Mouse (Mus musculus) intestine, postnatal 0 days (tissue): ENCODE results near the gene Itga8. TPM values are rescaled to one million over a fixed set of nuclear protein-coding genes. Genes with fewer than 3 reads are reported as not detected.

ENCODE experiments used
- ATAC-seq: fragments of 200-750 bp; cut with Nextera tagmentation; 2 replicates; pipeline ENCODE4 v1.8.0; 2017; ENCODE audit warnings: mild to moderate bottlenecking, moderate TSS enrichment, moderate library complexity
- H3K27ac ChIP-seq: fragments of 300-500 bp; sonication (generic); 2 replicates; pipeline ENCODE4 v1.5.1; 2014; ENCODE audit warnings: mild to moderate bottlenecking, low read depth, low read length, moderate library complexity
- H3K27me3 ChIP-seq: fragments of 300-500 bp; sonication (generic); replicated peaks from 2 replicates; pipeline ENCODE4 v1.6.1; 2014; ENCODE audit warnings: low read length, mixed read lengths; ENCODE audit not compliant: control insufficient read depth, insufficient read depth
- H3K36me3 ChIP-seq: fragments of 300-500 bp; sonication (generic); 2 replicates; pipeline ENCODE4 v1.6.1; 2014; ENCODE audit warnings: mild to moderate bottlenecking, moderate library complexity; ENCODE audit not compliant: control insufficient read depth, insufficient read depth
- H3K4me1 ChIP-seq: fragments of 300-500 bp; sonication (generic); replicated peaks from 2 replicates; pipeline ENCODE4 v1.6.1; 2014; ENCODE audit warnings: antibody characterized with exemption, low read length, mixed read lengths; ENCODE audit not compliant: control insufficient read depth, insufficient read depth
- H3K4me2 ChIP-seq: fragments of 300-500 bp; sonication (generic); replicated peaks from 2 replicates; pipeline ENCODE4 v1.6.1; 2014; ENCODE audit warnings: low read depth, mild to moderate bottlenecking, moderate library complexity
- H3K4me3 ChIP-seq: fragments of 300-500 bp; sonication (generic); 2 replicates; pipeline ENCODE4 v1.5.1; 2014; ENCODE audit warnings: low read depth, low read length
- H3K9ac ChIP-seq: fragments of 300-500 bp; sonication (generic); 2 replicates; pipeline ENCODE4 v1.6.1; 2014; ENCODE audit warnings: mild to moderate bottlenecking, low read depth, low read length
- H3K9me3 ChIP-seq: fragments of 300-500 bp; sonication (generic); 2 replicates; pipeline ENCODE4 v1.6.1; 2016; ENCODE audit warnings: mixed run types; ENCODE audit not compliant: control insufficient read depth
- CTCF ChIP-seq: sonication (generic); IDR thresholded peaks from 2 replicates; pipeline ENCODE4 v1.5.1; 2016; ENCODE audit warnings: low read depth, mild to moderate bottlenecking, control low read depth, antibody characterized with exemption, moderate library complexity
- WGBS: fragments of 180-500 bp; shearing (Covaris S2); extraction: QIAGEN DNeasy Blood & Tissue Kit; methylation state at CpG from one replicate; pipeline ENCODE4 v1.1.7; 2014; 5-methylcytosine and 5-hydroxymethylcytosine counted together
- polyA plus RNA-seq: library from polyadenylated mRNA; unstranded; fragments of >200 nt; fragmentation: Nextera tagmentation; extraction: Ambion mirVana; gene quantifications from 2 replicates; pipeline ENCODE4 v1.2.1, GENCODE M21; 2015

Gene Itga8
- polyA plus RNA-seq, 1 experiment from 2014 or later: 5.2 TPM

- H3K36me3 ChIP-seq: no peaks in the 10 kb centered on the region
- H3K27ac ChIP-seq: no peak overlapping the region
- no peak overlapping the region for H3K4me2 ChIP-seq
- no peak overlapping the region for H3K9ac ChIP-seq
- no peaks in the 10 kb centered on the region for H3K27me3 ChIP-seq
- H3K4me1 ChIP-seq: no peaks in the 10 kb centered on the region
- no peak for ATAC-seq
- H3K9me3 ChIP-seq: no peaks in the 10 kb centered on the region
- no peak for TF ChIP-seq CTCF
- no peak overlapping the region for H3K4me3 ChIP-seq
- WGBS: 85% methylated on average over 2 of the region's 2 CpGs
Observed at GRCm38 (mm10) chr2:12255901-12256300, 45.8 kb downstream of the Itga8 start.

GRCm38 (mm10) chr2:12235345-12235744 is 66.4 kb downstream of the Itga8 start:
- TF ChIP-seq CTCF: no peak
- Histone ChIP-seq H3K27ac (no peak overlapping the region), H3K4me3 (no peak overlapping the region), H3K9me3 (no peaks in the 10 kb centered on the region), H3K9ac (no peak overlapping the region), H3K4me2 (no peak overlapping the region), H3K4me1 (no peaks in the 10 kb centered on the region), H3K27me3 (no peaks in the 10 kb centered on the region), H3K36me3 (no peaks in the 10 kb centered on the region)
- no peak for ATAC-seq
- WGBS: 84% methylated on average over 3 of the region's 3 CpGs

GRCm38 (mm10) chr2:12229721-12230120 is 72.0 kb downstream of the Itga8 start:
- TF ChIP-seq CTCF: no peak
- H3K36me3 ChIP-seq: no peaks in the 10 kb centered on the region
- no peaks in the 10 kb centered on the region for H3K27me3 ChIP-seq
- 71% methylated on average over 2 of the region's 2 CpGs for WGBS
- no peaks in the 10 kb centered on the region for H3K4me1 ChIP-seq
- no peak overlapping the region for H3K27ac ChIP-seq
- no peak overlapping the region for H3K4me3 ChIP-seq
- no peak for ATAC-seq
- H3K9ac ChIP-seq: no peak overlapping the region
- no peaks in the 10 kb centered on the region for H3K9me3 ChIP-seq
- H3K4me2 ChIP-seq: no peak overlapping the region

GRCm38 (mm10) chr2:12228335-12228734 is 73.4 kb downstream of the Itga8 start:
- WGBS: 75% methylated on average over 3 of the region's 3 CpGs
- H3K9ac ChIP-seq: no peak overlapping the region
- no peak for ATAC-seq
- no peaks in the 10 kb centered on the region for H3K4me1 ChIP-seq
- H3K4me2 ChIP-seq: no peak overlapping the region
- H3K4me3 ChIP-seq: no peak overlapping the region
- H3K27ac ChIP-seq: no peak overlapping the region
- TF ChIP-seq CTCF: no peak
- H3K9me3 ChIP-seq: no peaks in the 10 kb centered on the region
- H3K36me3 ChIP-seq: no peaks in the 10 kb centered on the region
- no peaks in the 10 kb centered on the region for H3K27me3 ChIP-seq

GRCm38 (mm10) chr2:12227243-12227642 is 74.5 kb downstream of the Itga8 start:
- no peak overlapping the region for H3K4me2 ChIP-seq
- H3K9me3 ChIP-seq: no peaks in the 10 kb centered on the region
- no peak overlapping the region for H3K9ac ChIP-seq
- H3K4me1 ChIP-seq: no peaks in the 10 kb centered on the region
- no peak overlapping the region for H3K4me3 ChIP-seq
- H3K27me3 ChIP-seq: no peaks in the 10 kb centered on the region
- 38% methylated on average over 2 of the region's 2 CpGs for WGBS
- no peak for TF ChIP-seq CTCF
- ATAC-seq: no peak
- H3K36me3 ChIP-seq: no peaks in the 10 kb centered on the region
- no peak overlapping the region for H3K27ac ChIP-seq

GRCm38 (mm10) chr2:12226367-12226766 is 75.4 kb downstream of the Itga8 start:
- no peak overlapping the region for H3K4me2 ChIP-seq
- H3K4me1 ChIP-seq: no peaks in the 10 kb centered on the region
- H3K9ac ChIP-seq: no peak overlapping the region
- H3K27ac ChIP-seq: no peak overlapping the region
- no peak overlapping the region for H3K4me3 ChIP-seq
- 76% methylated on average over 1 of the region's 1 CpGs for WGBS
- H3K9me3 ChIP-seq: no peaks in the 10 kb centered on the region
- H3K27me3 ChIP-seq: no peaks in the 10 kb centered on the region
- no peak for TF ChIP-seq CTCF
- ATAC-seq: no peak
- H3K36me3 ChIP-seq: no peaks in the 10 kb centered on the region

- H3K36me3 ChIP-seq: no peaks in the 10 kb centered on the region
- TF ChIP-seq CTCF: no peak
- H3K27me3 ChIP-seq: no peaks in the 10 kb centered on the region
- no peak overlapping the region for H3K27ac ChIP-seq
- H3K9ac ChIP-seq: no peak overlapping the region
- no peak for ATAC-seq
- H3K9me3 ChIP-seq: no peaks in the 10 kb centered on the region
- H3K4me1 ChIP-seq: no peaks in the 10 kb centered on the region
- H3K4me2 ChIP-seq: no peak overlapping the region
- no peak overlapping the region for H3K4me3 ChIP-seq
- 44% methylated on average over 2 of the region's 2 CpGs for WGBS
Observed at GRCm38 (mm10) chr2:12221671-12222070, 80.1 kb downstream of the Itga8 start.
